Comparison of ENCODE assay signal across 26 mouse cellular contexts in the genomic region with DNA sequence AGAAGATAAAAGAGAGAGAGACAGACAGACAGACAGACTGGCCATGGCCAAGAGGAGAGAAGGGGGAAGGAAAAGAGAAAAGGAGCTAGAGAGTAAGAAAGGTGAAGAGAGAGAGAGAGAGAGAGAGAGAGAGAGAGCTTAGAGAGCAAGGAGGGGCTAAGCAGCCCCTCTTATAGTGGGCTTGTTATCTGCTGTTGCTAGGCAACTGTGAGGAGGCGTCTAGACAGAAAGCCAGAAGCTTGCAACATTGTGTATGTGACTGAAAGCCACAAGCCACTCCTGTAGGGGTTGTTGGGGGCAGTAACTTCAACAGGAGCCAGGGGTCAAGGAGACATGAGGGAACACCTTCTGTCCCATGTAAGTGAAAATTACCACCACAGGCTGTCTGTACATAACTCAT. TPM values are rescaled to one million over a fixed set of nuclear protein-coding genes. Genes with fewer than 3 reads are reported as not detected.
A peak's percentile ranks its signal among the peaks of the same experiment; 100 is the strongest.
DNase-seq lines count a peak whose midpoint lies in the region; ATAC-seq and TF ChIP-seq lines count a peak whose summit lies in the region.
"Had no signal": no experiment of that assay in that cellular context is flagged by ENCODE, and none has a peak within 500 bp of the region (broad histone marks: within the 10 kb centered on the region; RNA-seq: fewer than 3 reads in every experiment).

No protein-coding gene starts in this region.

- no peaks in the 10 kb centered on the region for H3K36me3 ChIP-seq in hindbrain, embryonic 11.5 days (ENCODE audit: control insufficient read depth, insufficient read depth, low read length)
- H3K36me3 ChIP-seq in hindbrain, postnatal 0 days (ENCODE audit: insufficient read depth, low read length): no peaks in the 10 kb centered on the region
- H3K36me3 ChIP-seq in neural tube, embryonic 13.5 days: no peaks in the 10 kb centered on the region
- H3K36me3 ChIP-seq in neural tube, embryonic 15.5 days: no peaks in the 10 kb centered on the region
- no peaks in the 10 kb centered on the region for H3K36me3 ChIP-seq in forebrain, embryonic 14.5 days (ENCODE audit: control insufficient read depth, insufficient read depth, low read length)
- H3K36me3 ChIP-seq: embryonic facial prominence, embryonic 15.5 days had no signal

- H3K4me3 ChIP-seq in hindbrain, embryonic 11.5 days (ENCODE audit: low read depth, low read length): no peak overlapping the region
- H3K4me3 ChIP-seq in hindbrain, postnatal 0 days (ENCODE audit: low read length): no peak overlapping the region
- H3K4me3 ChIP-seq in neural tube, embryonic 13.5 days: no peak overlapping the region
- no peak overlapping the region for H3K4me3 ChIP-seq in neural tube, embryonic 15.5 days (replicated peaks)
- no peak overlapping the region for H3K4me3 ChIP-seq in forebrain, embryonic 14.5 days (ENCODE audit: low read depth, low read length)
- H3K4me3 ChIP-seq in lung, adult 2 months (replicated peaks; ENCODE audit: extremely low read depth, low read depth, low read length): no peak overlapping the region
- H3K4me3 ChIP-seq: embryonic facial prominence, embryonic 15.5 days had no signal

- DNase-seq in hindbrain, embryonic 11.5 days (ENCODE audit: low spot score): peak; percentile 8
- no peak for DNase-seq in hindbrain, postnatal 0 days (ENCODE audit: low spot score)
- DNase-seq in forebrain, embryonic 14.5 days (ENCODE audit: low spot score): peak; percentile 28
- peak; percentile 10 for DNase-seq in retina, embryonic 14.5 days (ENCODE audit: low spot score)
- no peak for DNase-seq in lung, adult 2 months
- DNase-seq in right cerebral cortex, adult 2 months (ENCODE audit: low spot score in 2 of 2): no peak
- DNase-seq: B cell, adult 2 months; cerebellum, adult 8-10 months; heart, postnatal 10 days; right cerebral cortex, adult 18-20 months; thymus, postnatal 4 days had no signal

- 10% methylated on average over 1 of the region's 1 CpGs for WGBS in hindbrain, embryonic 11.5 days
- WGBS in hindbrain, postnatal 0 days: 15% methylated on average over 1 of the region's 1 CpGs
- 21% methylated on average over 1 of the region's 1 CpGs for WGBS in neural tube, embryonic 13.5 days
- 43% methylated on average over 1 of the region's 1 CpGs for WGBS in neural tube, embryonic 15.5 days
- 13% methylated on average over 1 of the region's 1 CpGs for WGBS in forebrain, embryonic 14.5 days
- WGBS in lung, adult 2 months: 25% methylated on average over 1 of the region's 1 CpGs

- no peak overlapping the region for H3K9ac ChIP-seq in hindbrain, embryonic 11.5 days (ENCODE audit: low read depth, low read length)
- no peak overlapping the region for H3K9ac ChIP-seq in hindbrain, postnatal 0 days (replicated peaks; ENCODE audit: low read length)
- no peak overlapping the region for H3K9ac ChIP-seq in neural tube, embryonic 13.5 days
- H3K9ac ChIP-seq in neural tube, embryonic 15.5 days (replicated peaks): no peak overlapping the region
- no peak overlapping the region for H3K9ac ChIP-seq in forebrain, embryonic 14.5 days (ENCODE audit: low read length)
- H3K9ac ChIP-seq: embryonic facial prominence, embryonic 15.5 days; hindbrain, embryonic 14.5 days; liver, embryonic 14.5 days had no signal

- no peaks in the 10 kb centered on the region for H3K27me3 ChIP-seq in hindbrain, embryonic 11.5 days (ENCODE audit: control insufficient read depth, insufficient read depth, low read length)
- no peaks in the 10 kb centered on the region for H3K27me3 ChIP-seq in hindbrain, postnatal 0 days (ENCODE audit: insufficient read depth, low read length)
- no peaks in the 10 kb centered on the region for H3K27me3 ChIP-seq in neural tube, embryonic 13.5 days
- no peaks in the 10 kb centered on the region for H3K27me3 ChIP-seq in neural tube, embryonic 15.5 days (replicated peaks)
- no peaks in the 10 kb centered on the region for H3K27me3 ChIP-seq in forebrain, embryonic 14.5 days (replicated peaks; ENCODE audit: control insufficient read depth, insufficient read depth, low read length)
- H3K27me3 ChIP-seq: embryonic facial prominence, embryonic 15.5 days had no signal

- TF ChIP-seq POLR2A in lung, adult 2 months (IDR thresholded peaks at IDR 0.05; ENCODE audit: borderline replicate concordance, extremely low read depth, low read depth, low read length): no peak

- no peak overlapping the region for H3K4me2 ChIP-seq in hindbrain, embryonic 11.5 days (replicated peaks; ENCODE audit: low read depth, low read length)
- H3K4me2 ChIP-seq in hindbrain, postnatal 0 days (ENCODE audit: low read depth, low read length): no peak overlapping the region
- no peak overlapping the region for H3K4me2 ChIP-seq in neural tube, embryonic 13.5 days
- no peak overlapping the region for H3K4me2 ChIP-seq in neural tube, embryonic 15.5 days
- no peak overlapping the region for H3K4me2 ChIP-seq in forebrain, embryonic 14.5 days (ENCODE audit: low read length)
- H3K4me2 ChIP-seq: embryonic facial prominence, embryonic 15.5 days; heart, embryonic 11.5 days; hindbrain, embryonic 14.5 days had no signal

- no peaks in the 10 kb centered on the region for H3K4me1 ChIP-seq in hindbrain, embryonic 11.5 days (replicated peaks; ENCODE audit: control insufficient read depth, insufficient read depth, low read length)
- no peaks in the 10 kb centered on the region for H3K4me1 ChIP-seq in hindbrain, postnatal 0 days (ENCODE audit: insufficient read depth, low read length)
- H3K4me1 ChIP-seq in neural tube, embryonic 13.5 days (replicated peaks): no peaks in the 10 kb centered on the region
- H3K4me1 ChIP-seq in neural tube, embryonic 15.5 days: no peaks in the 10 kb centered on the region
- H3K4me1 ChIP-seq in forebrain, embryonic 14.5 days (ENCODE audit: control insufficient read depth, insufficient read depth, low read length): no peaks in the 10 kb centered on the region
- no peaks in the 10 kb centered on the region for H3K4me1 ChIP-seq in lung, adult 2 months (ENCODE audit: control insufficient read depth, insufficient read depth, low read length)
- H3K4me1 ChIP-seq: embryonic facial prominence, embryonic 15.5 days had no signal

- TF ChIP-seq CTCF in hindbrain, postnatal 0 days (IDR thresholded peaks at IDR 0.05; ENCODE audit: low read depth): no peak
- no peak for TF ChIP-seq CTCF in lung, adult 2 months (IDR thresholded peaks at IDR 0.05; ENCODE audit: insufficient read depth, low read length)

- no peaks in the 10 kb centered on the region for H3K9me3 ChIP-seq in hindbrain, embryonic 11.5 days (ENCODE audit: control insufficient read depth, low read length)
- no peaks in the 10 kb centered on the region for H3K9me3 ChIP-seq in hindbrain, postnatal 0 days (ENCODE audit: low read length)
- no peaks in the 10 kb centered on the region for H3K9me3 ChIP-seq in neural tube, embryonic 13.5 days
- H3K9me3 ChIP-seq in neural tube, embryonic 15.5 days (replicated peaks): no peaks in the 10 kb centered on the region
- no peaks in the 10 kb centered on the region for H3K9me3 ChIP-seq in forebrain, embryonic 14.5 days (replicated peaks; ENCODE audit: control insufficient read depth, low read length)
- H3K9me3 ChIP-seq: embryonic facial prominence, embryonic 15.5 days had no signal

- H3K27ac ChIP-seq in hindbrain, embryonic 11.5 days (ENCODE audit: low read depth, low read length): no peak overlapping the region
- H3K27ac ChIP-seq in hindbrain, postnatal 0 days: no peak overlapping the region
- H3K27ac ChIP-seq in neural tube, embryonic 13.5 days (replicated peaks): no peak overlapping the region
- H3K27ac ChIP-seq in neural tube, embryonic 15.5 days (replicated peaks): no peak overlapping the region
- H3K27ac ChIP-seq in forebrain, embryonic 14.5 days (ENCODE audit: low read depth, low read length): no peak overlapping the region
- H3K27ac ChIP-seq: embryonic facial prominence, embryonic 15.5 days; hindbrain, embryonic 14.5 days; kidney, postnatal 0 days; liver, embryonic 14.5 days had no signal

- ATAC-seq in hindbrain, embryonic 11.5 days (ENCODE audit: low FRiP score): peak; percentile 69; the same call in 1 of the 2 replicates
- ATAC-seq in hindbrain, postnatal 0 days: no peak
- 0 out of 2 replicates have a peak, but pooled peaks have one; percentile 61 for ATAC-seq in neural tube, embryonic 13.5 days (ENCODE audit: low read depth)
- no peak for ATAC-seq in neural tube, embryonic 15.5 days (ENCODE audit: low FRiP score)
- peak; percentile 60; the same call in 1 of the 2 replicates for ATAC-seq in forebrain, embryonic 14.5 days
- ATAC-seq: intestine, postnatal 0 days; lung, postnatal 0 days had no signal

RNA-seq across cellular contexts. Expression of a gene that starts 25.3 kb away (rescaled TPM):
- polyA plus RNA-seq in hindbrain, embryonic 11.5 days (2014; fragmentation: Nextera tagmentation; extraction: Ambion mirVana): not detected in 2 replicates
- not detected in 2 replicates for total RNA-seq in hindbrain, postnatal 0 days (2014; rRNA removed)
- polyA plus RNA-seq in hindbrain, postnatal 0 days (2015; fragmentation: Nextera tagmentation; extraction: Ambion mirVana): not detected in 2 replicates
- not detected in 2 replicates for polyA plus RNA-seq in neural tube, embryonic 13.5 days (2015; fragmentation: Nextera tagmentation; extraction: Ambion mirVana)
- polyA plus RNA-seq in neural tube, embryonic 15.5 days (2015; fragmentation: Nextera tagmentation; extraction: Ambion mirVana): not detected in 2 replicates
- not detected in 2 replicates for polyA plus RNA-seq in forebrain, embryonic 14.5 days (2014; fragmentation: Nextera tagmentation; extraction: Ambion mirVana)
- polyA plus RNA-seq in lung, adult 2 months (2012; rRNA removed): not detected in 2 replicates
- total RNA-seq: heart, postnatal 10 days; megakaryocyte progenitor cell, adult 5-6 weeks had no signal
- polyA plus RNA-seq: embryonic facial prominence, embryonic 15.5 days; gonadal fat pad, adult 2 months; heart, embryonic 11.5 days; hindbrain, embryonic 14.5 days; intestine, postnatal 0 days; kidney, postnatal 0 days; limb, embryonic 14.5 days; liver, embryonic 14.5 days; lung, postnatal 0 days; small intestine, adult 2 months had no signal

RNA-seq across cellular contexts. Expression of a gene that starts 45.7 kb away (rescaled TPM):
- not detected in 2 replicates for polyA plus RNA-seq in hindbrain, embryonic 11.5 days (2014; fragmentation: Nextera tagmentation; extraction: Ambion mirVana)
- total RNA-seq in hindbrain, postnatal 0 days (2014; rRNA removed): not detected in 2 replicates
- 0.14 TPM in 1 of 2 replicates, not detected in the other for polyA plus RNA-seq in hindbrain, postnatal 0 days (2015; fragmentation: Nextera tagmentation; extraction: Ambion mirVana)
- polyA plus RNA-seq in neural tube, embryonic 13.5 days (2015; fragmentation: Nextera tagmentation; extraction: Ambion mirVana): not detected in 2 replicates
- polyA plus RNA-seq in neural tube, embryonic 15.5 days (2015; fragmentation: Nextera tagmentation; extraction: Ambion mirVana): not detected in 2 replicates
- not detected in 2 replicates for polyA plus RNA-seq in forebrain, embryonic 14.5 days (2014; fragmentation: Nextera tagmentation; extraction: Ambion mirVana)
- not detected in 2 replicates for polyA plus RNA-seq in lung, adult 2 months (2012; rRNA removed)
- total RNA-seq: heart, postnatal 10 days; layer of hippocampus, postnatal 14 days; left cerebral cortex, postnatal 14 days; megakaryocyte progenitor cell, adult 5-6 weeks had no signal
- polyA plus RNA-seq: embryonic facial prominence, embryonic 15.5 days; gonadal fat pad, adult 2 months; heart, embryonic 11.5 days; hindbrain, embryonic 14.5 days; intestine, postnatal 0 days; kidney, postnatal 0 days; limb, embryonic 14.5 days; liver, embryonic 14.5 days; lung, postnatal 0 days; small intestine, adult 2 months had no signal

Comparison
In these comparisons a context has a peak if more than half of its experiments do, and no peak if none do; other contexts are left out.
1. ATAC-seq: peak in hindbrain, embryonic 11.5 days (single experiment), neural tube, embryonic 13.5 days (single experiment) and forebrain, embryonic 14.5 days (single experiment); none in hindbrain, postnatal 0 days (single experiment) and neural tube, embryonic 15.5 days (single experiment).
2. DNase-seq: peak in hindbrain, embryonic 11.5 days (single experiment), forebrain, embryonic 14.5 days (single experiment) and retina, embryonic 14.5 days (single experiment); none in hindbrain, postnatal 0 days (single experiment), lung, adult 2 months (single experiment) and right cerebral cortex, adult 2 months (0 of 2).